Mouse (Mus musculus): ENCODE results near the gene Rpp30. TPM values are rescaled to one million over a fixed set of nuclear protein-coding genes. Genes with fewer than 3 reads are reported as not detected.

The Rpp30 gene
- polyA plus RNA-seq, 1 experiment from 2014 or later: 44.2 TPM

DNA sequence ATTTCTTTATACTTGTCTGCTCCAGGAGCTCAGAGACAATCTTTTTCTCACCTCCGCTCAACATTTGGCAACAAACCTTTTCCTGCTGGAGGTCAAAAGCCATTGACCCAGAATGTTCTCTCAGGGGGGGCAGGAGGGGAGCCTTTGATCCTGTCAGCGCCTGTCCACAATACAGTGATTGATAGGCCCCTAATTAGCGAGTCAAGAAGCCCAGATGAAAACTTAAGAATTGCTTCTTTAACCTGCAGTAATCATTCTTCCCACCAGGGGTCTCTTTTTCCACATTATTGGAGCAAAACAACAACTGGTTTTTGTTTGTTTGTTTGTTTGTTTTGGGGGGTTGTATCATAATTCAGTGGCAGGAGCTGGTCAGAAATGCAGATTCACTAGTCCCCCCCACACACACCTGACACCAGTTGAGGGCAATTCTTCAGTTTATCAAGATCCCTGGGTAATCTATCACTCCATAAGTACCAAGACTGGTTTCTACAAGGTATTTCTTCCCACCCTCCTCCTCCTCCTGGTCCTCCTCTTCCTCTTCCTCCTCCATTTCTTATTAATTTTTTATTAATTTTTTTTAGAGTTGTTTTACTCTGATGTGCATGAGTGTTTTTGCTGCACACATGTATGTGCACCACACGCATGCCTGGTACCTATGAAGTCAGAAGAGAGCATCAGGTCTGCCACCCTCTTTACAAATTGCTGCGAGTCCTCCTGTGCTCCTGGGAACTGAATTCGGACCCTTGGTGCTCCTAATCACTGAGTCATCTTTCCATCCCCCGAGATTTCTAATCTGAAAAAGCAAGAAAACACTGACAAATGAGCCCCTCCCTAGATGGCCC lies 27.8 kb downstream of the Rpp30 start:
- Histone ChIP-seq H3K27me3 (ENCODE audit: control insufficient read depth, insufficient read depth, low read length) (no peaks in the 10 kb centered on the region), H3K4me2 (ENCODE audit: low read length) (no peak overlapping the region), H3K36me3 (ENCODE audit: control insufficient read depth, insufficient read depth, low read length) (peaks cover 37% of the 10 kb centered on the region), H3K9me3 (ENCODE audit: control insufficient read depth, low read length) (no peaks in the 10 kb centered on the region), H3K4me3 (ENCODE audit: control insufficient read depth in 1 of 2, insufficient read depth in 1 of 2, low read depth in 1 of 2, low read length in 2 of 2) (no peak overlapping the region), H3K27ac (replicated peaks in 1 of 2; ENCODE audit: control insufficient read depth in 1 of 2, insufficient read depth in 1 of 2, low read depth in 2 of 2, low read length in 2 of 2) (peak overlapping the region; percentile 52 to 62; a peak in 3 of 4 replicates), H3K9ac (ENCODE audit: low read length) (peak overlapping the region; percentile 16; the same call in 1 of the 2 replicates), H3K4me1 (ENCODE audit: control insufficient read depth in 2 of 2, insufficient read depth in 2 of 2, low read length in 2 of 2) (peaks cover 7 to 11% of the 10 kb centered on the region in 2 experiments)
- 25% methylated on average over 7 of the region's 7 CpGs for WGBS
- ATAC-seq (ENCODE audit: insufficient number of reproducible peaks, insufficient read depth, low FRiP score, low read depth): 0 out of 2 replicates have a peak, but pooled peaks have one; percentile 29

DNA sequence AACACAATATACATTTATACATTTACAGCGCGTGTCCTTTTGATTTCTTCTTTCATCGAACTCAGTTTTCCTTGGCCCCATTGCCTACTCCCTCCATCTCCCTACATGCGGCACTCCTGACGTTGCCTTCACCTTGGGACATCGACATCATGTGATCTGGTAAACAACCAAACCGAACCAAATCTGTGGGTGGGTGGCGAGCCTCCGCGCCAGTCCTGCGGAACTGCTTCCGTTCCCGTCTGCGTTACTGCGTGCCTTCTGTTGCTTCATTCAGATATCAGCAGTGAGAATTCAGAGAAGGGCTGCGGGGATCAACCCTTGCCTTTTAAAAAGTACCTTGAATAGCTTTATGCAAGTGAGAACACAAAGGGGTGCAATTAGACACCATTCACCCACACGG lies 28.5 kb downstream of the Rpp30 start:
- H3K4me1 ChIP-seq (ENCODE audit: control insufficient read depth in 2 of 2, insufficient read depth in 2 of 2, low read length in 2 of 2): peaks cover 10 to 11% of the 10 kb centered on the region in 2 experiments
- no peak overlapping the region for H3K4me2 ChIP-seq (ENCODE audit: low read length)
- H3K9ac ChIP-seq (ENCODE audit: low read length): peak overlapping the region; percentile 16; the same call in 1 of the 2 replicates
- peak overlapping the region in 1 of 2 experiments; percentile 7; a peak in 2 of 4 replicates for H3K27ac ChIP-seq (replicated peaks in 1 of 2; ENCODE audit: control insufficient read depth in 1 of 2, insufficient read depth in 1 of 2, low read depth in 2 of 2, low read length in 2 of 2)
- no peak overlapping the region for H3K4me3 ChIP-seq (ENCODE audit: control insufficient read depth in 1 of 2, insufficient read depth in 1 of 2, low read depth in 1 of 2, low read length in 2 of 2)
- H3K27me3 ChIP-seq (ENCODE audit: control insufficient read depth, insufficient read depth, low read length): no peaks in the 10 kb centered on the region
- no peaks in the 10 kb centered on the region for H3K9me3 ChIP-seq (ENCODE audit: control insufficient read depth, low read length)
- no peak for ATAC-seq (ENCODE audit: insufficient number of reproducible peaks, insufficient read depth, low FRiP score, low read depth)
- WGBS: 48% methylated on average over 17 of the region's 17 CpGs
- peaks cover 38% of the 10 kb centered on the region for H3K36me3 ChIP-seq (ENCODE audit: control insufficient read depth, insufficient read depth, low read length)

DNA sequence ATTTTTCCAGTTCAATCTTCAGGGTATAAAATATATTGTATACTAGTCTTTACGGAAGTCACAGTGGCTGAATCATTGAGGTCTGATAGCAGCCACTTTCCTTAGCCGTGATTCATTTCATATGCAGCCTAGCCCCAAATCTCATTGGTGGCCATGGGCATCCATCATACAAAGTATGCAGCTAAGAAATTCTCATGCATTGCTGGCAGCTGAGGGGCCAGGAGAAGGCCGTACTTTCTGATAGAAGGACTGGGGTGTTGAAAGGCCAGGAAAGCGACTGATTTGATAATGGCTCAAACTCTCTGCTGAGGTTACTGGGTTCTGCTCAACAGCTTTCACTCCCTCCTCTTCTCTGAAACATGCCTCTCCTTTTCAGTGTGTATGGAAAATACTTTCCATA lies 32.7 kb downstream of the Rpp30 start:
- Histone ChIP-seq H3K4me3 (ENCODE audit: control insufficient read depth in 1 of 2, insufficient read depth in 1 of 2, low read depth in 1 of 2, low read length in 2 of 2) (peak overlapping the region; percentile 48 to 65), H3K9ac (ENCODE audit: low read length) (peak overlapping the region; percentile 87), H3K9me3 (ENCODE audit: control insufficient read depth, low read length) (no peaks in the 10 kb centered on the region), H3K27me3 (ENCODE audit: control insufficient read depth, insufficient read depth, low read length) (no peaks in the 10 kb centered on the region), H3K4me1 (ENCODE audit: control insufficient read depth in 2 of 2, insufficient read depth in 2 of 2, low read length in 2 of 2) (peaks cover 15 to 19% of the 10 kb centered on the region in 2 experiments), H3K36me3 (ENCODE audit: control insufficient read depth, insufficient read depth, low read length) (peaks cover 50% of the 10 kb centered on the region), H3K4me2 (ENCODE audit: low read length) (peak overlapping the region; percentile 67), H3K27ac (replicated peaks in 1 of 2; ENCODE audit: control insufficient read depth in 1 of 2, insufficient read depth in 1 of 2, low read depth in 2 of 2, low read length in 2 of 2) (peak overlapping the region; percentile 95)
- no peak for ATAC-seq (ENCODE audit: insufficient number of reproducible peaks, insufficient read depth, low FRiP score, low read depth)
- 13% methylated on average over 4 of the region's 4 CpGs for WGBS

DNA sequence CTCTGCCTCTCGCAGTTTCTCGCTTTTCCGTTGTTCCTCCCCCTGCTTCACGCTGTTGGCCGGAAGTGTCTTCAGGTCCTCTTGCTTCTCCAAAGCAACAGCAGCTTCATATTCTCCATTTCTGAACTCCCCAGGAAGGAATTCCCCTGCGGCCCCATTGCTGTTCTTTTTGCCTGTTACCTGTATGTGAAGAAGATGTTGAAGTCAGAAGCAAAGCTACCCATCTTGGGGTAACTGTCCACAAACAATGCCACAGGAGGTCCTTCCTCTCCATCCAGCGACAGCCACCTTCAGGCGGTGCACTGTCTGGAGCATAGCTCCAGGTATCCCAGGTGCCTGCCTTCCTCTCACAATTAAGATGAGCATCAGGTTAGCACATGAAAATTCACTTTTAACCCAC lies 35.7 kb downstream of the Rpp30 start:
- no peak for ATAC-seq (ENCODE audit: insufficient number of reproducible peaks, insufficient read depth, low FRiP score, low read depth)
- peak overlapping the region; percentile 48 to 63 for H3K4me3 ChIP-seq (ENCODE audit: control insufficient read depth in 1 of 2, insufficient read depth in 1 of 2, low read depth in 1 of 2, low read length in 2 of 2)
- H3K27ac ChIP-seq (replicated peaks in 1 of 2; ENCODE audit: control insufficient read depth in 1 of 2, insufficient read depth in 1 of 2, low read depth in 2 of 2, low read length in 2 of 2): peak overlapping the region; percentile 95
- H3K4me1 ChIP-seq (ENCODE audit: control insufficient read depth in 2 of 2, insufficient read depth in 2 of 2, low read length in 2 of 2): peaks cover 15 to 20% of the 10 kb centered on the region in 2 experiments
- WGBS: 26% methylated on average over 8 of the region's 8 CpGs
- H3K36me3 ChIP-seq (ENCODE audit: control insufficient read depth, insufficient read depth, low read length): peaks cover 31% of the 10 kb centered on the region
- H3K4me2 ChIP-seq (ENCODE audit: low read length): peak overlapping the region; percentile 67
- peaks cover 13% of the 10 kb centered on the region for H3K9me3 ChIP-seq (ENCODE audit: control insufficient read depth, low read length)
- H3K27me3 ChIP-seq (ENCODE audit: control insufficient read depth, insufficient read depth, low read length): no peaks in the 10 kb centered on the region
- H3K9ac ChIP-seq (ENCODE audit: low read length): peak overlapping the region; percentile 87

DNA sequence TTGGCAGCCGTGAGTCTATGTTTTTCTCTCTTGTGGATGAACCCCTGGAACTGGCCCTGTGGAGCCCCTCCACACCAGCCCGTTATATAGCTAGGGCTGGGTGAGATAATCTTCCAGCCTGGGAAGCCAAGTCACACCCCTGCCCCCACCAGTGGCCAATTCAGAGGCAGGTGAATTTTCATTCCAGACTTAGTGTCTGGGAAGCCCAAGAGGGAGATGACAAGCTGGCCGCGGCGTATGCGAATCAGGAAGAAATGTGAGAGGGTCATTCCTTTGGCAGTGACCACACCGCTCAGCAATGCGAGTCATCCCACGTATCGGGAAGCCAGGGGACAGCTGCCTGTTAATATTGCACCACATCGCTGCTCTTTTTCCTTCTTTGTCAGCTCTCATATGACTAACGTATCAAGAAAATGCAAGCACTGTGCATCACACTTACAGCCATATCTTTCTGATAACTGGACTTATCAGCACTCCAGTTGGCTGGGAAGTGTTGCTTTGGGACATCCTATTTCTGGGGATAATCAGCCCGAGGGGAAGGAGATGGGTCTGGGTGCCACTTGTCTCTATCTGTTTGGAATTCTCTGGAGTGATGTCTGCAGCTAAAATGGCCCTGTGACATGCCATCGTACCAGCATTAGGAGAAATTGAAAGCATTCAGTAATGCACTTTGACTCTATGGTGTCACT lies 36.4 kb downstream of the Rpp30 start, which contains the start of gene Ankrd1:
Ankrd1 (minus strand) TSS at position 317 of the 689 bp plus-strand sequence.
- peak within 1 kb of the TSS; percentile 67 for H3K4me2 ChIP-seq (ENCODE audit: low read length)
- no peaks in the 10 kb centered on the region for H3K27me3 ChIP-seq (ENCODE audit: control insufficient read depth, insufficient read depth, low read length)
- H3K9ac ChIP-seq (ENCODE audit: low read length): peak within 1 kb of the TSS; percentile 87
- peak within 1 kb of the TSS; percentile 48 to 63 for H3K4me3 ChIP-seq (ENCODE audit: control insufficient read depth in 1 of 2, insufficient read depth in 1 of 2, low read depth in 1 of 2, low read length in 2 of 2)
- peak; percentile 89 for ATAC-seq (ENCODE audit: insufficient number of reproducible peaks, insufficient read depth, low FRiP score, low read depth)
- WGBS: 8% methylated on average over 14 of the region's 14 CpGs
- peak within 1 kb of the TSS; percentile 95 for H3K27ac ChIP-seq (replicated peaks in 1 of 2; ENCODE audit: control insufficient read depth in 1 of 2, insufficient read depth in 1 of 2, low read depth in 2 of 2, low read length in 2 of 2)
- H3K4me1 ChIP-seq (ENCODE audit: control insufficient read depth in 2 of 2, insufficient read depth in 2 of 2, low read length in 2 of 2): peaks cover 15 to 16% of the 10 kb centered on the region in 2 experiments
- peaks cover 13% of the 10 kb centered on the region for H3K9me3 ChIP-seq (ENCODE audit: control insufficient read depth, low read length)
- H3K36me3 ChIP-seq (ENCODE audit: control insufficient read depth, insufficient read depth, low read length): peaks cover 24% of the 10 kb centered on the region

DNA sequence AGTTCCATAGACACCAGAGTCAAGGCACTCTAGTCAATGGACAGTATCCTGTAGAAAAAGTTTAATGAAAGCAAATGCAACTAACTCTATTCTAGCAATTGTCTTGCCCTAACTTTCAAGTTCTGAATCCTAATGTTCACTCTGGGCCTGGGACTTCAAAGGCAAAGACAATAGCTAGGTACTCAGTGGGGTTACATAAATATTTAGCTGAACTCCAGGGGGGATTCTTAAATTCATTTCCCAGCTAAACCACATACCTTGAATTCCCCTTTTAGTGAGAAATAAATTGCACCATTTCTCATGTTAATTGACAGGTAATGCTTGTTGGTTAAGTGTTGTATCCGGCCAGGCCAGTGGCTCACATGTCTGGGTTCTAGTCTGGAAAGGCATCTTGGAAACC lies 40.7 kb downstream of the Rpp30 start:
- H3K9me3 ChIP-seq (ENCODE audit: control insufficient read depth, low read length): peaks cover 13% of the 10 kb centered on the region
- WGBS: 79% methylated on average over 1 of the region's 1 CpGs

DNA sequence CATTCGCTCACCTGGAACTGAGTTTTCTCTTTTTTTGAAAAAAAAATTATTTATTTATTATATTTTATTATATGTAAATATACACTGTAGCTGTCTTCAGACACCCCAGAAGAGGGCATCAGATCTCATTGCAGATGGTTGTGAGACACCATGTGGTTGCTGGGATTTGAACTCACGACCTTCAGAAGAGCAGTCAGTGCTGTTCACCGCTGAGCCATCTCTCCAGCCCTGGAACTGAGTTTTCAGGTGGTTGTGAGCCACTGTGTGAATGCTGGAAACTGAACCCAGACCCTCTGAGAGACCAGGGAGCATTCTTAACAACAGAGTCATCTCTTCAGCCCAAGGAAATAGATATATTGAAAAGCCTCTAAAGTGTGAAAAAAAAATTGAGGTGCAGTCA lies 44.9 kb downstream of the Rpp30 start:
- H3K4me1 ChIP-seq (ENCODE audit: control insufficient read depth in 2 of 2, insufficient read depth in 2 of 2, low read length in 2 of 2): peaks cover 17 to 31% of the 10 kb centered on the region in 2 experiments
- peaks cover 7% of the 10 kb centered on the region; the same call in 1 of the 2 replicates for H3K9me3 ChIP-seq (ENCODE audit: control insufficient read depth, low read length)
- peak overlapping the region; percentile 77; the same call in 1 of the 2 replicates for H3K9ac ChIP-seq (ENCODE audit: low read length)
- H3K27me3 ChIP-seq (ENCODE audit: control insufficient read depth, insufficient read depth, low read length): no peaks in the 10 kb centered on the region
- no peak overlapping the region for H3K4me3 ChIP-seq (ENCODE audit: control insufficient read depth in 1 of 2, insufficient read depth in 1 of 2, low read depth in 1 of 2, low read length in 2 of 2)
- peak overlapping the region; percentile 69 to 98 for H3K27ac ChIP-seq (replicated peaks in 1 of 2; ENCODE audit: control insufficient read depth in 1 of 2, insufficient read depth in 1 of 2, low read depth in 2 of 2, low read length in 2 of 2)
- H3K4me2 ChIP-seq (ENCODE audit: low read length): peak overlapping the region; percentile 66; the same call in 1 of the 2 replicates
- no peaks in the 10 kb centered on the region for H3K36me3 ChIP-seq (ENCODE audit: control insufficient read depth, insufficient read depth, low read length)
- no peak for ATAC-seq (ENCODE audit: insufficient number of reproducible peaks, insufficient read depth, low FRiP score, low read depth)
- WGBS: 91% methylated on average over 3 of the region's 3 CpGs

More for the DNA sequence above, 40.7 kb downstream of the Rpp30 start:
- peaks cover 13 to 20% of the 10 kb centered on the region in 2 experiments for H3K4me1 ChIP-seq (ENCODE audit: control insufficient read depth in 2 of 2, insufficient read depth in 2 of 2, low read length in 2 of 2)
- no peaks in the 10 kb centered on the region for H3K36me3 ChIP-seq (ENCODE audit: control insufficient read depth, insufficient read depth, low read length)
- H3K9ac ChIP-seq (ENCODE audit: low read length): no peak overlapping the region
- no peak overlapping the region for H3K4me3 ChIP-seq (ENCODE audit: control insufficient read depth in 1 of 2, insufficient read depth in 1 of 2, low read depth in 1 of 2, low read length in 2 of 2)
- H3K27ac ChIP-seq (replicated peaks in 1 of 2; ENCODE audit: control insufficient read depth in 1 of 2, insufficient read depth in 1 of 2, low read depth in 2 of 2, low read length in 2 of 2): no peak overlapping the region
- H3K4me2 ChIP-seq (ENCODE audit: low read length): no peak overlapping the region
- no peaks in the 10 kb centered on the region for H3K27me3 ChIP-seq (ENCODE audit: control insufficient read depth, insufficient read depth, low read length)
- no peak for ATAC-seq (ENCODE audit: insufficient number of reproducible peaks, insufficient read depth, low FRiP score, low read depth)
